Mouse (Mus musculus) G1E (cell line): ENCODE measurements around the gene Sptb.

Experiments
- CTCF ChIP-seq: IDR thresholded peaks from 2 replicates; pipeline ENCODE4 v1.5.1; 2012; ENCODE audit warnings: low read depth, low read length, inconsistent platforms, mixed read lengths
- GATA1 ChIP-seq: IDR thresholded peaks from 2 replicates; pipeline ENCODE4 v1.6.1; 2012; ENCODE audit warnings: borderline replicate concordance, low read length, inconsistent platforms, mixed read lengths
- GATA2 ChIP-seq: IDR thresholded peaks from 2 replicates; pipeline ENCODE4 v1.6.1; 2012; ENCODE audit warnings: low read depth, low read length, inconsistent platforms, borderline replicate concordance
- POLR2AphosphoS5 ChIP-seq: IDR thresholded peaks from 2 replicates; pipeline ENCODE4 v1.6.1; 2012; ENCODE audit warnings: low read depth, low read length, inconsistent platforms; ENCODE audit not compliant: insufficient replicate concordance
- TAL1 ChIP-seq: conservative IDR thresholded peaks from 2 replicates; pipeline ENCODE4 v1.6.1; 2012; ENCODE audit warnings: low read depth, low read length, inconsistent platforms, mixed read lengths

- no peak for TF ChIP-seq TAL1
- TF ChIP-seq CTCF, result no peak
- no peak for TF ChIP-seq GATA1
- TF ChIP-seq POLR2AphosphoS5, result no peak
- TF ChIP-seq GATA2, result no peak
Measured at GRCm38 (mm10) chr12:76540701-76541221, 169.6 kb downstream of the Sptb start.
